Mouse (Mus musculus) ES-Bruce4 (cell line): ENCODE results near the gene Ndufa6.

Experiments used
- CTCF ChIP-seq: IDR thresholded peaks from one replicate; pipeline ENCODE4 v1.8.1; 2011; ENCODE audit warnings: low read depth, low read length
- POLR2A ChIP-seq: IDR thresholded peaks from one replicate; pipeline ENCODE4 v1.8.1; 2011; ENCODE audit warnings: low read length; ENCODE audit not compliant: insufficient read depth

GRCm38 (mm10) chr15:82372446-82372845 is 18.3 kb upstream of the Ndufa6 start:
- TF ChIP-seq CTCF (no peak), POLR2A (no peak)
